Comparison of ENCODE assay signal across 29 mouse cellular contexts in genomic region chr4:152975012-152975675, GRCm38 (mm10).
DNase-seq lines count a peak whose midpoint lies in the region; ATAC-seq lines count a peak whose summit lies in the region.
"Had no signal": no experiment of that assay in that cellular context is flagged by ENCODE, and none has a peak within 500 bp of the region (broad histone marks: within the 10 kb centered on the region; RNA-seq: fewer than 3 reads in every experiment).

No protein-coding gene starts in this region.

- H3K4me3 ChIP-seq in heart, embryonic 11.5 days (ENCODE audit: low read depth, low read length): no peak overlapping the region
- no peak overlapping the region for H3K4me3 ChIP-seq in hindbrain, embryonic 11.5 days (ENCODE audit: low read depth, low read length)
- H3K4me3 ChIP-seq: embryonic facial prominence, embryonic 12.5 days; heart, embryonic 13.5 days; hindbrain, embryonic 10.5 days; layer of hippocampus, adult 2 months; limb, embryonic 13.5 days; liver, embryonic 12.5 days had no signal

- intact Hi-C loops in left cerebral cortex, postnatal 4 days (cut with DNase I): no loop called here
- intact Hi-C loops in left cerebral cortex, postnatal 36 days (cut with DNase I): no loop called here

- no peaks in the 10 kb centered on the region for H3K4me1 ChIP-seq in heart, embryonic 11.5 days (ENCODE audit: control insufficient read depth, insufficient read depth, low read length)
- H3K4me1 ChIP-seq in hindbrain, embryonic 11.5 days (replicated peaks; ENCODE audit: control insufficient read depth, insufficient read depth, low read length): no peaks in the 10 kb centered on the region
- H3K4me1 ChIP-seq: embryonic facial prominence, embryonic 12.5 days; heart, embryonic 13.5 days; hindbrain, embryonic 10.5 days; limb, embryonic 13.5 days; liver, embryonic 12.5 days had no signal

- peaks cover 2% of the 10 kb centered on the region; the same call in 1 of the 2 replicates for H3K27me3 ChIP-seq in heart, embryonic 11.5 days (ENCODE audit: control insufficient read depth, insufficient read depth, low read length)
- no peaks in the 10 kb centered on the region for H3K27me3 ChIP-seq in hindbrain, embryonic 11.5 days (ENCODE audit: control insufficient read depth, insufficient read depth, low read length)
- H3K27me3 ChIP-seq: embryonic facial prominence, embryonic 12.5 days; limb, embryonic 13.5 days; liver, embryonic 12.5 days had no signal

- H3K4me2 ChIP-seq in heart, embryonic 11.5 days: no peak overlapping the region
- H3K4me2 ChIP-seq in hindbrain, embryonic 11.5 days (replicated peaks; ENCODE audit: low read depth, low read length): no peak overlapping the region
- H3K4me2 ChIP-seq: embryonic facial prominence, embryonic 12.5 days; heart, embryonic 13.5 days; limb, embryonic 13.5 days; liver, embryonic 12.5 days had no signal

- H3K27ac ChIP-seq in heart, embryonic 11.5 days (ENCODE audit: low read depth, low read length): no peak overlapping the region
- no peak overlapping the region for H3K27ac ChIP-seq in hindbrain, embryonic 11.5 days (ENCODE audit: low read depth, low read length)
- H3K27ac ChIP-seq: embryonic facial prominence, embryonic 12.5 days; heart, embryonic 13.5 days; hindbrain, embryonic 10.5 days; layer of hippocampus, adult 2 months; limb, embryonic 13.5 days; liver, embryonic 12.5 days had no signal

- peak; percentile 14 for DNase-seq in heart, postnatal 4 days
- peak; percentile 36 for DNase-seq in left cerebral cortex, postnatal 4 days
- DNase-seq in left cerebral cortex, postnatal 36 days (ENCODE audit: low spot score in 2 of 2): no peak
- peak; percentile 44 for DNase-seq in Muller cell, postnatal 12 days (ENCODE audit: inconsistent ontology term)
- DNase-seq in brain, adult 2 months (ENCODE audit: low read depth, low spot score): peak; percentile 38
- no peak for DNase-seq in hindbrain, embryonic 11.5 days (ENCODE audit: low spot score)
- DNase-seq: adrenal gland, adult 2 months; adrenal gland, postnatal 36 days; cerebellum, adult 9-10 months; embryo, embryonic 11 days; gastrocnemius, postnatal 14 days; heart, adult 11 months; kidney, adult 9 months; kidney, postnatal 25 days; liver, postnatal 0 days; lung, postnatal 4 days; midbrain, embryonic 14.5 days; spleen, adult 18-20 months; thymus, postnatal 14 days had no signal

- no peak overlapping the region for H3K9ac ChIP-seq in heart, embryonic 11.5 days (ENCODE audit: low read depth, low read length)
- H3K9ac ChIP-seq in hindbrain, embryonic 11.5 days (ENCODE audit: low read depth, low read length): no peak overlapping the region
- H3K9ac ChIP-seq: embryonic facial prominence, embryonic 12.5 days; heart, embryonic 13.5 days; limb, embryonic 13.5 days; liver, embryonic 12.5 days; liver, postnatal 0 days had no signal

- H3K36me3 ChIP-seq in heart, embryonic 11.5 days (ENCODE audit: control insufficient read depth, insufficient read depth, low read length): no peaks in the 10 kb centered on the region
- no peaks in the 10 kb centered on the region for H3K36me3 ChIP-seq in hindbrain, embryonic 11.5 days (ENCODE audit: control insufficient read depth, insufficient read depth, low read length)
- H3K36me3 ChIP-seq: embryonic facial prominence, embryonic 12.5 days; heart, embryonic 13.5 days; hindbrain, embryonic 10.5 days; limb, embryonic 13.5 days; liver, embryonic 12.5 days had no signal

- H3K9me3 ChIP-seq in heart, embryonic 11.5 days (replicated peaks; ENCODE audit: control insufficient read depth, low read length): no peaks in the 10 kb centered on the region
- no peaks in the 10 kb centered on the region for H3K9me3 ChIP-seq in hindbrain, embryonic 11.5 days (ENCODE audit: control insufficient read depth, low read length)
- H3K9me3 ChIP-seq: embryonic facial prominence, embryonic 12.5 days; heart, embryonic 13.5 days; hindbrain, embryonic 10.5 days; liver, embryonic 12.5 days had no signal

- WGBS in heart, embryonic 11.5 days (ENCODE audit: insufficient replicate concordance): 72% methylated on average over 8 of the region's 8 CpGs
- WGBS in hindbrain, embryonic 11.5 days: 88% methylated on average over 8 of the region's 8 CpGs

- ATAC-seq in heart, embryonic 11.5 days (replicated peaks; ENCODE audit: insufficient number of reproducible peaks, low FRiP score, low TSS enrichment): no peak
- no peak for ATAC-seq in hindbrain, embryonic 11.5 days (ENCODE audit: low FRiP score)
- ATAC-seq: activated CD4-positive, CD25-positive, alpha-beta regulatory T cell, adult 4 months; forebrain, embryonic 14.5 days; hindbrain, embryonic 16.5 days; liver, embryonic 12.5 days; liver, postnatal 0 days had no signal

Comparison
In these comparisons a context has a peak if more than half of its experiments do, and no peak if none do; other contexts are left out.
1. DNase-seq: peak in heart, postnatal 4 days (single experiment), left cerebral cortex, postnatal 4 days (single experiment), Muller cell, postnatal 12 days (single experiment) and brain, adult 2 months (single experiment); none in left cerebral cortex, postnatal 36 days (0 of 2) and hindbrain, embryonic 11.5 days (single experiment).